Mouse (Mus musculus) limb, embryonic 15.5 days (tissue): ENCODE measurements around the gene Coro2a. TPM values are rescaled to one million over a fixed set of nuclear protein-coding genes. Genes with fewer than 3 reads are reported as not detected.

ENCODE experiments used
- ATAC-seq: fragments of 200-750 bp; cut with Nextera tagmentation; 2 replicates; pipeline ENCODE4 v1.8.0; 2017; ENCODE audit warnings: low read depth, moderate TSS enrichment; ENCODE audit not compliant: insufficient number of reproducible peaks, low FRiP score, low TSS enrichment
- H3K27ac ChIP-seq: fragments of 300-500 bp; sonication (generic); 2 replicates; pipeline ENCODE4 v1.5.1; 2015; ENCODE audit warnings: moderate library complexity, mild to moderate bottlenecking, inconsistent platforms
- H3K27me3 ChIP-seq: fragments of 300-500 bp; sonication (generic); 2 replicates; pipeline ENCODE4 v1.6.1; 2015; ENCODE audit warnings: inconsistent platforms
- H3K36me3 ChIP-seq: fragments of 300-500 bp; sonication (generic); 2 replicates; pipeline ENCODE4 v1.6.1; 2015; ENCODE audit warnings: inconsistent platforms
- H3K4me1 ChIP-seq: fragments of 300-500 bp; sonication (generic); 2 replicates; pipeline ENCODE4 v1.6.1; 2015; ENCODE audit warnings: inconsistent platforms
- H3K4me2 ChIP-seq: fragments of 300-500 bp; sonication (generic); 2 replicates; pipeline ENCODE4 v1.6.1; 2015; ENCODE audit warnings: mild to moderate bottlenecking, inconsistent platforms
- H3K4me3 ChIP-seq: fragments of 300-500 bp; sonication (generic); 2 replicates; pipeline ENCODE4 v1.5.1; 2015; ENCODE audit warnings: mild to moderate bottlenecking, inconsistent platforms
- H3K9ac ChIP-seq: fragments of 300-500 bp; sonication (generic); 2 replicates; pipeline ENCODE4 v1.6.1; 2015; ENCODE audit warnings: inconsistent platforms
- H3K9me3 ChIP-seq: fragments of 300-500 bp; sonication (generic); 2 replicates; pipeline ENCODE4 v1.6.1; 2016; ENCODE audit warnings: inconsistent platforms
- WGBS: fragments of 180-500 bp; shearing (Covaris S2); methylation state at CpG from one replicate; pipeline ENCODE4 v1.1.7; 2015; 5-methylcytosine and 5-hydroxymethylcytosine counted together
- polyA plus RNA-seq: library from polyadenylated mRNA; unstranded; fragments of >200 nt; fragmentation: Nextera tagmentation; extraction: Ambion mirVana; gene quantifications from 2 replicates; pipeline ENCODE4 v1.2.1, GENCODE M21; 2015

The Coro2a gene
- polyA plus RNA-seq, 1 experiment from 2014 or later: 3.5 TPM

GRCm38 (mm10) chr4:46550406-46550805 lies 51.6 kb downstream of the Coro2a start:
- H3K36me3 ChIP-seq: no peaks in the 10 kb centered on the region
- no peaks in the 10 kb centered on the region for H3K27me3 ChIP-seq
- H3K27ac ChIP-seq: no peak overlapping the region
- no peaks in the 10 kb centered on the region for H3K4me1 ChIP-seq
- no peak for ATAC-seq
- H3K9me3 ChIP-seq: no peaks in the 10 kb centered on the region
- 63% methylated on average over 8 of the region's 8 CpGs for WGBS
- H3K9ac ChIP-seq: no peak overlapping the region
- no peak overlapping the region for H3K4me3 ChIP-seq
- H3K4me2 ChIP-seq: no peak overlapping the region

- Histone ChIP-seq H3K9me3 (no peaks in the 10 kb centered on the region), H3K9ac (no peak overlapping the region), H3K4me3 (no peak overlapping the region), H3K4me2 (no peak overlapping the region), H3K4me1 (no peaks in the 10 kb centered on the region), H3K27me3 (no peaks in the 10 kb centered on the region), H3K36me3 (no peaks in the 10 kb centered on the region), H3K27ac (no peak overlapping the region)
- ATAC-seq: no peak
- 81% methylated on average over 9 of the region's 10 CpGs for WGBS
Measured at GRCm38 (mm10) chr4:46549979-46550378, 52.0 kb downstream of the Coro2a start.

DNA sequence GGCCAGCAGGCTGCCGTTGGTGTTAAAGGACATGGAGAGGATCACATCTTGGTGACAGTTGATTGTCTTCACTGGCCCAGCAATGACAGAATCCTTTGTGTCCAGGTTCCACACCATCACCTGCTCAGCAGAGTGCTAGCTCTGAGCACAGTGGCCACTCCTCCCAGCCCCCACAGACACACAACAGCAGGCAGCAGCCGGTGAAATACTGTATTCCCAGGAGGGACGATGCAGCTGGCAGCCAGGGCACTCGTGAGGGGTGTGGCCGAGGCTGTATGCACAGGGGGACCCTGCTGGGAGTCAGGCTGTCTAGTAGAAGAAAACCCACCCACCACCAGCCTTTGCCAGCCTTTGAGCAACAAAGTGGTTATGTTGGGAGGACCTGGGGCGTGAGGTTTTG lies 55.3 kb downstream of the Coro2a start:
- Histone ChIP-seq H3K9me3 (no peaks in the 10 kb centered on the region), H3K36me3 (no peaks in the 10 kb centered on the region), H3K4me1 (no peaks in the 10 kb centered on the region), H3K27ac (no peak overlapping the region), H3K4me3 (no peak overlapping the region), H3K4me2 (no peak overlapping the region), H3K9ac (no peak overlapping the region), H3K27me3 (no peaks in the 10 kb centered on the region)
- ATAC-seq: no peak
- WGBS: 37% methylated on average over 6 of the region's 6 CpGs

DNA sequence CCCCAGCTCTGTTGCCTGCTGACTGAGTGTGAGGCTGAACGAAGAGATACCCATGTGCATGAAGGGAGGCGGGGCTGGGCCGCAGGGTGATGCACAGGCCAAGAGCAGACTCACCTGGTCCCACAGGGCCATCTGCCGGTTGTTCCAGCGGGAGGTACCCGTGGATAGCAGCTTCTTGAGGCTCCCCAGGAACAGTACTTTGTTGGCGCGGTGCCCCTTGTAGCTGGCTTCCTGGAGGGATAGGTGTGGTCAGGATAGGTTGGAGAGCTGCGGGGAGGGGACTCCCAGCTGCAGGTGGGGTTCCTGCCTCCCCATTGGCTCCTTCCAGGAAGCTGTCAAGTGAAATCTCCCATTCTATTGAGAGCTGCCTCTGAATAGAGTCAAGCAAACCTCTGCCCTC lies 56.5 kb downstream of the Coro2a start:
- H3K4me2 ChIP-seq: no peak overlapping the region
- ATAC-seq: no peak
- 13% methylated on average over 9 of the region's 9 CpGs for WGBS
- no peak overlapping the region for H3K27ac ChIP-seq
- H3K9ac ChIP-seq: no peak overlapping the region
- no peak overlapping the region for H3K4me3 ChIP-seq
- H3K9me3 ChIP-seq: no peaks in the 10 kb centered on the region
- H3K4me1 ChIP-seq: no peaks in the 10 kb centered on the region
- no peaks in the 10 kb centered on the region for H3K36me3 ChIP-seq
- H3K27me3 ChIP-seq: no peaks in the 10 kb centered on the region

DNA sequence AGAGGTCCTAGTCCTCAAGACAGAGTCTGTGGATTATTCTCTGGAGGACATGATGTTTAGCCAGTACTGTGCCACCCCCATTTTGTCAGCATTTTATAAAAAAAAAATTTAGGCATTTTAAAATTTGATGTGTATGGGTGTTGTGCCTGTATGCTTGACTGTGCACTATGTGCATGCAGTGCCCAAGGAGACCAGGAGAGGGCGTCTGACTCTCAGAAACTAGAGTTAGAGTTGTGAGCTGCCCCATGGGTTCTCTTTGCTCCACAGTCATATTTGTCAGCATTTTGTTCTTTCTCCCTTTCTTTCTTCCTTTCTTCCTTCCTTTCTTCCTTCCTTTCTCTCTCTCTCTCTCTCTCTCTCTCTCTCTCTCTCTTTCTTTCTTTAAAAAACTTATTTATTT lies 57.7 kb downstream of the Coro2a start:
- H3K4me2 ChIP-seq: no peak overlapping the region
- H3K4me1 ChIP-seq: no peaks in the 10 kb centered on the region
- H3K27ac ChIP-seq: no peak overlapping the region
- no peak for ATAC-seq
- no peak overlapping the region for H3K4me3 ChIP-seq
- no peak overlapping the region for H3K9ac ChIP-seq
- H3K36me3 ChIP-seq: no peaks in the 10 kb centered on the region
- H3K27me3 ChIP-seq: no peaks in the 10 kb centered on the region
- WGBS: 52% methylated on average over 1 of the region's 1 CpGs
- H3K9me3 ChIP-seq: no peaks in the 10 kb centered on the region

DNA sequence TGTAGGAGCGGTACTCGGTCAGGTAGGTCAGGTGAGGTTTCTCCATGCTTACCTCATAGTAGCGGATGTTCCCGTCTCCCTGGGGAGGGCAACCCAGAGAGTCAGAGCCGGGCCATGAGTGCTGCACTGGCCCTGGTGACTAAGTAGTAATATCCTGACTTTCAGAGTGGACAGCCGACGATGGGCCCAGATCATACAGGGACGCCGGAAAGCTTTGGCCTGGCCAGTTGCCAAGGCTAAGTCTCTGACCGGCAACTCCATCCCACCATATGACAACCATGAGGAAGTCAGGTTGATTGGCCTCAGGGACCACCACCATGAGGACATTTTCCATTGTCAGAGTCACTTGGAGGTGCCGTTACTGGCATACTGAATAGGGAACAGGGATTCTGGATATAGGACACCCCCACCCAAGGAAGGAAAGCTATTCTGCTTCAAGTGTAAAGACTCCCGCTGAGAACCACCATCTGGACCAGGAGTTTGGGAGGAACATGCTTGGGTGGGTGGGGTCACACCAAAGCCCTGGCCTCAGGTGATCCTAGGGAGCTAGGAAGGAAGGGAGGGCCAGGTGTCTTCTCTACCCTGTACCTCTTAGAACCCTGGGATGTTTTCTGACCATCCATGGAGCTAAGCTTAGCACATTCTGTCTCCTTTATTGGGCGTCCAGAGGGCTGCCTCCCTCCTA lies 58.5 kb downstream of the Coro2a start:
- 85% methylated on average over 13 of the region's 13 CpGs for WGBS
- Histone ChIP-seq H3K4me3 (no peak overlapping the region), H3K9ac (no peak overlapping the region), H3K36me3 (no peaks in the 10 kb centered on the region), H3K27ac (no peak overlapping the region), H3K4me1 (peaks cover 3% of the 10 kb centered on the region; the same call in 1 of the 2 replicates), H3K27me3 (no peaks in the 10 kb centered on the region), H3K4me2 (no peak overlapping the region), H3K9me3 (no peaks in the 10 kb centered on the region)
- no peak for ATAC-seq

DNA sequence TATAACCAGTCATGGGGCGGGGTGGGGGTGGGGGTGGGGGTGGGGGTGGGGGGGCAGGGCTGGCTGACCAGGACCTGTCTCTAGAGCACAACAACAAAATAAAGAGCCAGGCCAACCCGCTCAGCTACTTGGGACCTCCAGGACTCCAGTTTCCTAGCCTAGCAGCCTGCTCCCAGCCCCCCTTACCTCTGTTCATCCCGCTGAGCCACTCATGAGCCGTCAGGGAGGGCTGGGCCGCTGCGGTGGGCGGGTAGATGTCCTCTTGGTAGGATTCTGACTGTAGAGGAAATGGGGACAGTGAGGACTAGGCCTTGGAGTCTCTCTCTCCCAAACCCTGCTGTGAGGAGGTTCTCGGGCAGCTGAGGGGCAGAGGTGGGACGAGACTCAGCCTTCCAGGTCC lies 60.3 kb downstream of the Coro2a start:
- WGBS: 59% methylated on average over 9 of the region's 9 CpGs
- Histone ChIP-seq H3K4me1 (peaks cover 3% of the 10 kb centered on the region; the same call in 1 of the 2 replicates), H3K4me3 (no peak overlapping the region), H3K4me2 (no peak overlapping the region), H3K27me3 (peaks cover 8% of the 10 kb centered on the region), H3K9me3 (no peaks in the 10 kb centered on the region), H3K27ac (no peak overlapping the region), H3K36me3 (no peaks in the 10 kb centered on the region), H3K9ac (no peak overlapping the region)
- ATAC-seq: no peak

GRCm38 (mm10) chr4:46539167-46539566 lies 62.8 kb downstream of the Coro2a start:
- WGBS: 51% methylated on average over 9 of the region's 9 CpGs
- ATAC-seq: no peak

DNA sequence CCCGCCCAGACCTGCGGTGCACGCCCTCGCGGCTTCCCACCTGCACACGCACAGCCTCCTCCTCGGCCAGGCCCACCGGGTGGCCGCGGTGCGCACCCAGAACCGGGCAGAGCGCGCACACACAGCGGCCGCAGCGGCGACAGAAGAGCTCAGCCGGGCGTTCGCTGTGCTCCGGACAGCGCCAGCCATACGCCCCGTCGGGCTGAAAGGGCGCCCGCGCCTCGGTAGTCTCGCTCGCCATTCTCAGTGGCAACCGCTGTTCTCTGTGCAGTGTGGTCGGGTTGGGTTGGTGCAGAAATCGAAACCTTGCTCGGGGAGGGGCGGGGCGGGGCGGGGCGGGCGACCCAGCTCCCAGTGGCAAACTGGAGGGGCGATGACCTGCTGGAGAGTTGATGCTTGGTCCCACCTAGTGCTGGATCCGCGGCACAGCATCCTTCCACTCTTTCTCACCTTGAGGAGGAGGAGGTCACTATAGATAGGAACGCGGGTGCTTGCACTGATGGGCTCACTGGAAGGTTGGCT lies 66.1 kb downstream of the Coro2a start, which contains the start of gene Trim14:
Trim14 (minus strand) TSS at position 302 of the 522 bp plus-strand sequence.
- Histone ChIP-seq H3K9me3 (no peaks in the 10 kb centered on the region), H3K4me1 (peaks cover 20% of the 10 kb centered on the region), H3K4me2 (peak within 1 kb of the TSS; percentile 85), H3K27ac (no peak within 1 kb of the TSS), H3K36me3 (no peaks in the 10 kb centered on the region), H3K9ac (no peak within 1 kb of the TSS), H3K4me3 (peak within 1 kb of the TSS; percentile 51), H3K27me3 (peaks cover 41% of the 10 kb centered on the region)
- WGBS: under 1% methylated on average over 41 of the region's 46 CpGs
- 0 out of 2 replicates have a peak, but pooled peaks have one; percentile 31 for ATAC-seq

More at GRCm38 (mm10) chr4:46539167-46539566, 62.8 kb downstream of the Coro2a start:
- Histone ChIP-seq H3K27me3 (peaks cover 34% of the 10 kb centered on the region), H3K36me3 (no peaks in the 10 kb centered on the region), H3K27ac (no peak overlapping the region), H3K4me2 (no peak overlapping the region), H3K9ac (no peak overlapping the region), H3K4me3 (no peak overlapping the region), H3K4me1 (peaks cover 16% of the 10 kb centered on the region), H3K9me3 (no peaks in the 10 kb centered on the region)

DNA sequence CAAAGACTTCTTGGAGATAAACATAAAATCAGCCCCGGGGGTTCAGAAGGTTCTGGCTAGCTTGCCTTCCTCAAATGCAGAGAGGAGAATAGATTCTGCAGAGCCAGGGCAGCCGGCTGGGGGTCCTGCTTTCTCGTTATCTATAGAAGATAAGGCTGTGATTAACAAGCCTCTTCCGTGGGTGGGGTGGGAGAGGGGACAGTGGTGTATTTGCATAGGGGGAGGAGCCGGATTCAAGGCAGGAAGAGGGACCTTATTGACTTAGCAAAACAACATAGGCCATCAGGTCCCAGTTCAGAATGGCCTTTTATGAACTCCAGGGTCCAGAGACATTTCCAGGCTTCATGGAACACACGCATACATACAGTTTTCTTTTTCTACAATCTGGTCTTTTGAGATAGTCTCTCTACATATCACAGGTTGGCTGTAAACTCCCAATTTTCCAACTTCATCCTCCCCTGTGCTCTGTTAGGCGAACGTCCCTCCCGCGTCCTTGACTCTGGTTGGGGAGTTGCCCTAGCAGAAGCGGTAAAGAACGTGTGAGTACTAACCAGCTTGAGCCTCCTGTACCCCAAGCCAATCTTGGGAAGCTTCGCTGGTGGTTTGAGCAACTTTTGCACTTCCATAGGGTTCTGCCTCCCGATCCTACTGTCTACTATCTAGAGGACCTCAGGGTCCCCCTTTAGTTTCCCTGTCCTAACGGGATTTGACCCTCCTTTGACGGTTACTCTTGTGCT lies 66.7 kb downstream of the Coro2a start:
- no peaks in the 10 kb centered on the region for H3K36me3 ChIP-seq
- H3K4me3 ChIP-seq: peak overlapping the region; percentile 51
- H3K4me1 ChIP-seq: peaks cover 20% of the 10 kb centered on the region
- peak overlapping the region; percentile 85 for H3K4me2 ChIP-seq
- H3K9ac ChIP-seq: no peak overlapping the region
- H3K27ac ChIP-seq: no peak overlapping the region
- no peaks in the 10 kb centered on the region for H3K9me3 ChIP-seq
- peaks cover 41% of the 10 kb centered on the region for H3K27me3 ChIP-seq
- 8% methylated on average over 16 of the region's 16 CpGs for WGBS
- ATAC-seq: no peak

- ATAC-seq: no peak
Measured at GRCm38 (mm10) chr4:46533934-46534720, 67.9 kb downstream of the Coro2a start.

More at GRCm38 (mm10) chr4:46533934-46534720, 67.9 kb downstream of the Coro2a start:
- no peaks in the 10 kb centered on the region for H3K36me3 ChIP-seq
- peaks cover 19% of the 10 kb centered on the region for H3K4me1 ChIP-seq
- no peak overlapping the region for H3K9ac ChIP-seq
- H3K4me3 ChIP-seq: peak overlapping the region; percentile 25
- no peaks in the 10 kb centered on the region for H3K9me3 ChIP-seq
- peak overlapping the region; percentile 42 for H3K4me2 ChIP-seq
- peaks cover 41% of the 10 kb centered on the region for H3K27me3 ChIP-seq
- H3K27ac ChIP-seq: no peak overlapping the region
- 9% methylated on average over 29 of the region's 29 CpGs for WGBS
